Mouse (Mus musculus) CD4-positive helper T cell, adult 2 months (primary cell): ENCODE results near the gene Vwa5b1.

Source experiments
- DNase-seq: peaks from one replicate; pipeline ENCODE4 v3.0.0-alpha.2; 2012; ENCODE audit warnings: low read depth, missing footprints, low spot score

Gene Vwa5b1

GRCm38 (mm10) chr4:138635428-138636145 lies at the start of gene Vwa5b1:
TSS of gene Vwa5b1 (minus strand) at chr4:138635884.
- DNase-seq, result no peak

GRCm38 (mm10) chr4:138682760-138683159 lies 47.1 kb upstream of the Vwa5b1 start:
- DNase-seq, result no peak

DNA sequence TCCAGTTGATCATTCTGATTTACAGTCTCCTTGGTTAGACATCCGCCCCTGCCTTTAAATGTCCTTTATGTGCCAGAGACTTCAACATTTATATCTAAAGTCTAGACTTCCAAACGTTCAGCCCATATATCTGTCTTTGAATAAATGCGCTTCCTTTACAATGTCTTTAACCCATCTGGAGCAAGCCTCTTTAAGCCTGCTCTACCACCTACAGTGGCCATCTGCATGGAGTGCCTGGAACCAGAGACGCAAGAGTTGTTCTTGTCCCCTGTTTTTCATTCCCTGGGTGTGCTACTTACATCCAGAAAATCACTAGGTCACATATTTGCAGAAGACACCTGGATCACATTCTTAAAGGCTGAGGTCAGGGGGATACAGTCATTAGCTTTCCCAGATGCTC lies 44.4 kb upstream of the Vwa5b1 start:
- DNase-seq, result no peak

- no peak for DNase-seq
Measured at GRCm38 (mm10) chr4:138677579-138677978, 41.9 kb upstream of the Vwa5b1 start.

DNA sequence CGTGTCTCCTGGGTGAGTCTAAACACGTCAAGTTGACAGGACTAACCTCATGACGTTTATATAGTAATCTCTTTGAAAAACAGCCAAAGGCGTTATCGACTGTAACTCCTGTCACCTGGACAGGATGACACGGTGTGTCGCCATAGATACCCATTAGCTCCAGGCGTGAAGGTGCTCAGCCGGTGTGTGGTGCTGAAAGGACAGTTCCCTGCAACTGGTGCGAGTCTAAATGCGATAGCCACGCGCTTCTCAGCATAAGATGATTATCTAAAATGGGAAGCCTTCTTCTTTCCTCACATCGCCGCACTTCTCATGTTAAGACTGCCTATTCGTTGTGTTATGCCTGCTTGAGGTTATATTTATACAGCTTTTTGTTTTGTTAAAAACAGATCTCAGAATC lies 40.8 kb upstream of the Vwa5b1 start:
- DNase-seq, result no peak

DNA sequence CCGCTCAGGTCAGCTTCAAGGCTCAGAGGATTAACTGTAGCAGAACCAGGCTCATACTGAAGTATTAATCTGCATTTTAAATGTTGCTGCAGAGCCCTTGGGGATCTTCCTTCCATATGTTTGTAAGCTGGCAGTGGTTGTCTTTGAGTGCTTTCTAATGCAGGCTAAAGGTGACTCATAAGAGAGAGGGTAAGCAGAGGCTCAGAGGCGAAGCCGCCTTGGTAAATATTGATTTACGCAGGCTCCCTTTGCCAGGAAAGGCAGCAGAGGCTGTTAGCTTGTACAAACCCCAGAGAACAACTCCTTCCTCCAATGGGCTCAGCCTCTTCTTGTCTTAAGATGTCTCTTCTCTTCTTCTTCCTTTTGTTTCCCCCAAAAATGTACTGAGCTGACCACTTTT lies 36.5 kb upstream of the Vwa5b1 start:
- DNase-seq, result no peak

- DNase-seq, result no peak
Measured at GRCm38 (mm10) chr4:138670093-138670889, 34.6 kb upstream of the Vwa5b1 start.

GRCm38 (mm10) chr4:138666521-138666920 lies 30.8 kb upstream of the Vwa5b1 start:
- no peak for DNase-seq

- DNase-seq, result no peak
Measured at GRCm38 (mm10) chr4:138659936-138660602, 24.4 kb upstream of the Vwa5b1 start.

DNA sequence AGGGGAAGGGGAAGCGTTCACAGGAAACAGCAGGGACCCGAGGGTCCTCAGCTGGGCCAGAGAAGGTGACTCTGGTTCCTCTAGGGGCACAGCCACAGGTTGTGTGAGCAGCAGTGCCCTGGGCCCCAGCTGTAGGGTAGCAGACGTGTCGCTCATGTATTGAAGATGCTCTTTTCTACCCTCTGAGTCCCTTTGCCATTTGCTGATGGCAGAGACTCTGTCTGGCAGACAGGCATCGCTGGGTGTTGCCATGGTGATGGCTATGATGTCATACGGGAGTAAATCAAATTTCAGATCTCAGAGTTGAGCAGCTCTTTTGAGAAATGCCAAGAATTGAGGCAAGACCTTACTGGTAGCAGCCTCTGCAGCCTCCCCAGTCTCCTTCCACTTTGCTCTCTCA lies 17.4 kb upstream of the Vwa5b1 start:
- DNase-seq, result no peak

GRCm38 (mm10) chr4:138651881-138652280 lies 16.2 kb upstream of the Vwa5b1 start:
- no peak for DNase-seq

- no peak for DNase-seq
Measured at GRCm38 (mm10) chr4:138648096-138648635, 12.5 kb upstream of the Vwa5b1 start.

GRCm38 (mm10) chr4:138642272-138642671 lies 6.6 kb upstream of the Vwa5b1 start:
- no peak for DNase-seq

GRCm38 (mm10) chr4:138636146-138636511 lies 445 bp upstream of the Vwa5b1 start:
- DNase-seq, result no peak

- no peak for DNase-seq
Measured at GRCm38 (mm10) chr4:138628256-138628655, 7.4 kb downstream of the Vwa5b1 start.

DNA sequence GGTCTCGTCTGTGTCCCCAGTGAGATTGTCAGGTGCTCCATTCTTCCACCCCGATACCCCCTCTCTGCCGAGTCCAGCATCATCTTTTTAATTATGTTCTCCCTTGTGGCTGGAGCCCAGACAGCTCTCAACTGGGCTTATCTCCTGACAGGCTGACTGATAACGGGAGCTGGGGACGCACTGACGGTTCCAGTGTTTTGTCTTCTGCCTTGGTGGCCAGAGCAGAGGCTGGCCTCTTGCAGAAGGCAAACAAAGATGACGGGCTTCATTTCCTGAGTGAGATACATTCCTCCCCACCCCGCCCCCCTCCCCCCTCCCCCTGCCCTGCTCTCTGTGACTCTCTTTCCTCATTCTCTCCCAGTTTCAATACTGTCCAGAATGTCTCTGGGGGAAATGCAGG lies 21.2 kb downstream of the Vwa5b1 start:
- DNase-seq, result no peak

GRCm38 (mm10) chr4:138601926-138602325 lies 33.8 kb downstream of the Vwa5b1 start:
- no peak for DNase-seq

DNA sequence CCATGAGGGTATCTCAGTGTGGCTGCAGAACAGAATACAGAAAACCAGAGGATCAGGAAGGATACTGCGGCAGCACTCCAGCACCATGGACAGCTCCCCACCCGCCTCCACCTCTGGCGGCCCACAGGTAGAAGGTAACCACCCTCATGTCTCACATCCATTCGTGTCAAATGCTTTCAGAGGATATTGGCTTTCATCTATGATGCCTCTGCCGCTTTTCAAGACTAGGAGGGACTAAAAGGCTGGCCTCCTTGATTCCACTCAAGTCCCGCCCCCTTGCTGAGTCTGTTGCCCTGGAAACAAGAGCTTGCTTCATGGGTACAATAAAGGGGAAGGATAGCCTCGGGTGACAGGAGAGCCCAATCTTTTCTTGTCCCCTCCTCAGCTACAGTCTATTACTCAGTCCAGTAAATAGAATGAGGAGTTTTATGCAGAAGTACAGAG lies 37.8 kb downstream of the Vwa5b1 start:
- DNase-seq, result no peak

GRCm38 (mm10) chr4:138596391-138597130 lies 39.1 kb downstream of the Vwa5b1 start:
- no peak for DNase-seq

DNA sequence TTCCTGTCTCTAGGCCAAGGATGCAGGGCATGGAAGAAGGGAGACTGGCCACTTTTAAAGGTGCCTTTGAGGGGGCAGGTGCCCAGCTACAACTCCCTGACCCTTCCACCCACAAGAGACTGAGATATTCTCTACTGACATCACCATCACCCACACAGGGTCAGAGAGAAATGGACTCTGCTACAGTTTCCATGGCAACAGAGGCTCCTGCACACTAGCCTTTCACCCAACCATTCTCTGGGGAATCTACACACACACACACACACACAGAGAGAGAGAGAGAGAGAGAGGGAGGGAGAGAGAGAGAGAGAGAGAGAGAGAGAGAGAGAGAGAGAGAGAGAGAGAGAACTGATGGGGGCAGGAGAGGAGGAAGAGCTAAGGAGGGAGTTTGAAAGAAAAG lies 50.7 kb downstream of the Vwa5b1 start:
- DNase-seq, result no peak

- no peak for DNase-seq
Measured at GRCm38 (mm10) chr4:138582446-138582845, 53.2 kb downstream of the Vwa5b1 start.

GRCm38 (mm10) chr4:138578406-138578805 lies 57.3 kb downstream of the Vwa5b1 start:
- no peak for DNase-seq
